Mouse (Mus musculus) ES-E14 (cell line): ENCODE results near the gene Cdr2.

Experiments
- ZC3H11A ChIP-seq: IDR thresholded peaks from 2 replicates; pipeline ENCODE4 v1.6.1; 2012; ENCODE audit warnings: low read depth, mild to moderate bottlenecking, inconsistent platforms, low read length, borderline replicate concordance
- ZNF384 ChIP-seq: IDR thresholded peaks from 2 replicates; pipeline ENCODE4 v1.6.1; 2012; ENCODE audit warnings: low read depth, low read length, inconsistent platforms

DNA sequence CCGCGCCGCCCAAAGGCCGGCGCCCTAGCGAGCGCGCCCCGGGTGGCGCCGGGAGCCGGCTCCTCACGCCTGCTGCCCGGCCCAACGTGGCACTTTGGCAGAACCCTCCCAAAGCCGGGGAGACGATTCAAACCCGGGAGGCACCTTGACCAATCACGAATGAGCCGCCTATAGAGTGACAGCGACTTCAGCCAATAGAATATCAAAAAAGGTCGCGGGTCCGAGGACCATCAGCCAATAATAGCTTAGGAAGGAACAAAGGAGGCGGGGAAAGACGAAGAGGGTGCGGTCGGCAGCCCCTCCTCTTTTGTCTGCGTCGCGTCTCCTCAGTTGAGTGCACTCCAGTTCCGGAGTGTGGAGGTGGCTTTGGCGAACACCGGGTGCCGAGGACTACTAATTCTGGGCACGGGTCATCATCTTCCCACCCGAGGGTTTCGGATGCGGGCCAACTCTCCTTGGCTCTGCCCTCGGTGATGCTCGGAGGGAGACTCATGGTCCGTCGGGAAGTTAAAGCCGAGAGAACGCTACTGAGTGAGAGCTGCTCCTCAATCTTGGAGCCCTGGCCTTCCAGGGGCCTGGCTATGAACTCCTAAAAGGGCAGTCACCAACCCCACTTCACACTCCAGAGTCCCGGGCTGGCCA is at the start of gene Cdr2, which contains the start of gene Mfsd13b:
- TF ChIP-seq ZC3H11A, result no peak
- TF ChIP-seq ZNF384, result no peak
